Mouse (Mus musculus): Measurements from ENCODE around the gene Map4k4.

Gene Map4k4

GRCm38 (mm10) chr1:40037831-40038230 lies 137.1 kb downstream of the Map4k4 start:
- no peak for DNase-seq (ENCODE audit: low spot score)

GRCm38 (mm10) chr1:40045686-40046085 lies 145.0 kb downstream of the Map4k4 start:
- no peak for DNase-seq (ENCODE audit: low spot score)

GRCm38 (mm10) chr1:40046600-40046999 lies 145.9 kb downstream of the Map4k4 start:
- no peak for DNase-seq (ENCODE audit: low spot score)

- no peak for DNase-seq (ENCODE audit: low spot score)
Observed at GRCm38 (mm10) chr1:40051157-40051556, 150.4 kb downstream of the Map4k4 start.

GRCm38 (mm10) chr1:40052156-40052555 lies 151.4 kb downstream of the Map4k4 start:
- no peak for DNase-seq (ENCODE audit: low spot score)

- no peak for DNase-seq (ENCODE audit: low spot score)
Observed at GRCm38 (mm10) chr1:40053071-40053470, 152.4 kb downstream of the Map4k4 start.

GRCm38 (mm10) chr1:40055051-40055450 lies 154.3 kb downstream of the Map4k4 start:
- no peak for DNase-seq (ENCODE audit: low spot score)

GRCm38 (mm10) chr1:40055963-40056362 lies 155.2 kb downstream of the Map4k4 start:
- DNase-seq (ENCODE audit: low spot score) = no peak

GRCm38 (mm10) chr1:40057351-40057750 lies 156.6 kb downstream of the Map4k4 start:
- no peak for DNase-seq (ENCODE audit: low spot score)

- no peak for DNase-seq (ENCODE audit: low spot score)
Observed at GRCm38 (mm10) chr1:40058013-40058412, 157.3 kb downstream of the Map4k4 start.

GRCm38 (mm10) chr1:40059122-40059774 lies 158.5 kb downstream of the Map4k4 start:
- DNase-seq (ENCODE audit: low spot score) = no peak

GRCm38 (mm10) chr1:40061359-40061758 lies 160.6 kb downstream of the Map4k4 start:
- DNase-seq (ENCODE audit: low spot score) = no peak

- DNase-seq (ENCODE audit: low spot score) = no peak
Observed at GRCm38 (mm10) chr1:40063409-40063808, 162.7 kb downstream of the Map4k4 start.

GRCm38 (mm10) chr1:40064508-40064907 lies 163.8 kb downstream of the Map4k4 start:
- DNase-seq (ENCODE audit: low spot score) = no peak

- no peak for DNase-seq (ENCODE audit: low spot score)
Observed at GRCm38 (mm10) chr1:40072558-40072957, 171.8 kb downstream of the Map4k4 start.

- DNase-seq (ENCODE audit: low spot score) = no peak
Observed at GRCm38 (mm10) chr1:40073779-40074178, 173.1 kb downstream of the Map4k4 start, which contains the start of gene Il1r2. Il1r2 (plus strand) TSS chr1:40074079.
